Mouse (Mus musculus) right cerebral cortex, adult 18-20 months (tissue): ENCODE measurements around the gene Atad1.
"Not testable (repeated sequence)": the region's sequence is repeated elsewhere in the genome, so short reads cannot be mapped to it uniquely, and the experiment has no call there.

Experiments used
- DNase-seq: peaks from one replicate; pipeline ENCODE4 v3.0.0; 2022; ENCODE audit warnings: mixed read lengths

Atad1 gene

DNA sequence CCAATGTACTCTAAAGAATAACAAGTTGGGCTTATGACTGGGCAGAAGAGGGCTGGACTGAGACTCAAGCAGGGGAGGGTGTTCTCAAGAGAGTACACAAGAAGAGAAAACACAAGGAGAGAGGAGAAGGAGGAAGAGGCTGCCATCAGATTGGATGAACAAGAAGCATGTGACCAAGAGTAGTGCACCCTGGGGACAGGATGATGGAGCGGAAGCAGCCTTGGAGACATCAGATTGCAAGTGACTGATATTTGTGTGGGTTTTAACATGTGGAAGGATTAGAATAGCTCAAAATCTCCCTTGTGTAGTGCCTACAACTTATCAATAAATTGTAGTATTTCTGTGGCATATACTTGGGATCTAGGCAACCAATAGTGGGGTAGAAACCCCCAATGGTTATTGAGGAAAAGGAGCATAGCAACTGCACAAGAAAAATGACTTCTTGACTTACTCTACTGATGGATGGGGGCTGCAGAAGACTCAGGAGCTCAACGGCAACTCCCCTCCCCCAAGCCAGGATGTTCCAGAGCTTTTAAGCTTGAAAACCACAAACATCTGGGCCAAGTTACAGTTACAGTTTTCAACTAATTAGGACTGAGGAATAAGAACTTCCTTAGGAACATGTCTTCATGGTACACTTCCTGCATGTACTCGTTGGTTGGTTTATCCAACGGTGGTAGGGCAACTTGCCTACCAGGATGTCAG, 1.2 kb upstream of the Atad1 start:
- no peak for DNase-seq

DNA sequence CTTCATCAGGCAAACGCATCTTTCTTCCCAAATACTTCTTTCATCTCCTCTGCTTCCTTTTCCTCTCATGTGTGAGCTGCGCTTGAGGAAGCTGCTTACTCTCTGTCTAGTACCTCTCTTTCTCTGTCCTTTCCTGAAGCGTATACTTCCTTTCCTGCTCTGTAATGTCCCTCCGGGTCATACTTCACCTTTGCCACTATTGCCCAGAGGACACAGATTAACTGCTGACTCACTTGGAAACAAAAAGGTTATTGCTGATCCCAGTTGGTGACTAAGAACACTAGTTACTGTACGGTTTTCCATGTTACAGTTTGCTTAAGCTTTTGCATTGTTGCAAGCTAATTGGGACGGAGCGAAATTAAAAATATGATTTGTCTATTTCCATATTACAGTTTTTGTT, 1.7 kb downstream of the Atad1 start:
- no peak for DNase-seq

DNA sequence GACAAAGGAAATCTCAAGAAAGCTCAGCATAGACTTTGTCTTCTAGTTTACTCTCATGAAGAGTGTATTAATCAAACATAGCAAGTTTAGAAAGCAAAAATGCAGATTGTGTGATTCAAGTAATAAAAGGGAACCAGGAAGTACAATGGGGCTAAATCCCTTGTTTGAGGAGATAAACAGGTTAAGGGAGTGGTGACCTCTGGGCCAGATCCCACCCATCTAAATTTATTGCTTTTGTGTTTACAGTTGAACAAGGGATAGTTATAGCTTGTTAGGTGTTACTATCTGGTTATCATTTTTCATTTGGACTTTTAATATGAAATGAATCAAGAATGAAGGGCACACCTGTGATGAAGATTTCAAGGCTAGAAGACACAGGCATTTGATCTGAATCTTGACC, 6.7 kb downstream of the Atad1 start:
- no peak for DNase-seq

DNA sequence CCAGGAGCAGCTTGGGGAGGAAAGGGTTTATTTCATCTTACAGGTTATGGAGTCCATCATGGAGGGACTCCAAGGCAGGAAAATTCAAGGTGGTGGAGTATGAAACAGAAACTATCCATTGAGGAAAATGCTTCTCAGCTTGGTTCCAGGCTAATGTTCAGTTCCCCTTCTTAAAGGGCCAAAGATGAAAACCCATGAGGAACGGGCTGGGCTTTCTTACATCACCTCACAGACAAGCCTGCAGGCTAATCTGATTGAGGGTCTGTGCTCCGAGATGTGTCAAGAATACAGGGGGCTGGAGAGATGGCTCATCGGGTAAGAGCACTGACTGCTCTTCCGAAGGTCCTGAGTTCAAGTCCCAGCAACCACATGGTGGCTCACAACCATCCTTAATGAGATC, 9.8 kb downstream of the Atad1 start:
- DNase-seq: no peak

DNA sequence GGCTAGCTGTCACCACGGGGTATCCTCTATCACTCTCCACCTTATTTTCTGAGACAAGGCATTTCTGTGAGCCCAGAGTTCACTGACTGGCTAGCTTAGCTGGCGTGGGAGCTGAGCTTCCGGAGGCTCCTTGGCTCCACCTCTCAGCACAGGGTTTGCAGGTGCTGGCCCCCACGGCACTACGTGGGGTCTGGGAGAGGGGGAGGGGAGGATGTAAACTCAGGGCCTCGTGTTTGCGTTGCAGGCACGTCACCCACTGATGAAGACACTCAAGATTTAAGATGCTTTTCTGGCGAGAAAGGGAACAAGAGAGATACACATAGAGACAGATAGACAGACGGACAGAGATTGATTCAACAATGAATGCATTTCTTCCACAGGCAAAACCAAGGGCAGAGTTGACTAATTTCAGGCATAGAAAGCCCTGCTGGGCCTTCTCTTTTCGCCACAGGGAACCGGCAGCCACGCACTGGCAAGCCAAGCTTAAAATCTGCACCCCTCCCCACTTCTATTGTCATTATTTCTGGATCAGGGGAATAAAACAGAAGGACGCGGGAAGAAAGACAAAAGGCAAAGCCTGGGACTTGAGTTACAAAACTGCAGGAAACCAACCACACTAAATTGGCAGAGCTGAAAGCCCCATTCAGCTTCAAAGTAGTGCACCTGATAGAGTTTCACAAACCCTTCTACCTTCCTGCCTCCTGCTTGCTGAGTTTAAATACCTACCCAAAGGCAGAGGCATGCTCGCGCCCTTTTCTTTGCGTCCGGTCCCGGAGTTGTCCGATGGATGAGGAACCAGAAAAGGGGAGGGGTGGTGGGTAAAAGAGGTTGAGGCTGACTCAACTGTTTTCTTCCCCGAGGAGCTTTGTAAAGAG, 12.9 kb downstream of the Atad1 start:
- no peak for DNase-seq

DNA sequence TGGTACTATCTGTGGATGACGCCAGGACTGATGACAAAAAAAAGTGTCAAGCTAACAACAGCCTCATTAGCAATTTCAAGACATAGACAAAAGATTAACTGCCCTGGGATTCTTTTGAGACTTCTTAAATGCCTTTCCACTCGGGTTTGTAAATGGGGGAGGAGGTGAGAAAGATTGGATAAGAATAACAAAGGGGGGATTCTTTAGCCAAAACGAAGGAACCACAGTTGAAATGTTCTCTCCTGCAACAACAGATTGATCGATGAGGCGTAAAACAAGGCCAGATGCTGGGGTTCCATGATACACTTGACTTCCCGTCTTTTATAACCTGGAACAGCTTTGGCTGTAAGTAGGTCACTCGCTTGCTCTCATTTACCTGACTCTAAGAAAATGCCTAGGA, 15.8 kb downstream of the Atad1 start:
- DNase-seq: no peak

DNA sequence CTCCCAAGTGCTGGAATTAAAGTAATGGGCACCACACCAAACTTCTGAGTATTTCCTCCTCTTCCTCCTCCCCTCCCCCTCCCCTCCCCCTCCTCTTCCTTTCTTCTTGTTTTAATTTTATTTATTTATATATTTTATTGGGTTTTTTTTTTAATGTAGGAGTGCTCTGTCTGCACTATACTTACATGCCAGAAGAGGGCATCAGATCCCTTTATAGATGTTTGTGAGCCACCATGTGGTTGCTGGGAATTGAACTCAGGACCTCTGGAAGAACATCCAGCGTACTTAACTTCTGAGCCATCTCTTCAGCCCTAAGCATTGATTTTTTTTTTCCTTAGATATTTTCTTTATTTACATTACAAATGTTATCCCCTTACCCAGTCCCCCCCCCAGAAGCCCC, 19.3 kb downstream of the Atad1 start:
- no peak for DNase-seq

DNA sequence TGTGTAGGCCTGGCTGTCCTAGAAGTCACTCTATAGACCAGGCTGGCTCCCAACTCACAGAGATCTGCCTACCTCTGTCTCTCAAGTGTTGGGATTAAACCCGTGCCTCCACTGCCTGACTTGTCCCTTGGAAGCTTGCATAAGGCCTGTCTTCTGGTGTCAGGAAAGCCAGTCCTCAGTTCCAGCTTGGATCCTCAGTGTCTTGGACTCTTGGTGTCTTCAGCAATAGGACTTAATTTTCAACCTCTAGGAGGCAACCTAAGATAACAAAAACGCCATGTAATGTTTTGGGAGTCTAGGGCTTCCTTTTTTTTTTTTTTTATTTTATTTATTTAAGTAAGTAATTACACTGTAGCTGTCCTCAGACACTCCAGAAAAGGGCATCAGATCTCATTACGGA, 22.0 kb downstream of the Atad1 start:
- no peak for DNase-seq

DNA sequence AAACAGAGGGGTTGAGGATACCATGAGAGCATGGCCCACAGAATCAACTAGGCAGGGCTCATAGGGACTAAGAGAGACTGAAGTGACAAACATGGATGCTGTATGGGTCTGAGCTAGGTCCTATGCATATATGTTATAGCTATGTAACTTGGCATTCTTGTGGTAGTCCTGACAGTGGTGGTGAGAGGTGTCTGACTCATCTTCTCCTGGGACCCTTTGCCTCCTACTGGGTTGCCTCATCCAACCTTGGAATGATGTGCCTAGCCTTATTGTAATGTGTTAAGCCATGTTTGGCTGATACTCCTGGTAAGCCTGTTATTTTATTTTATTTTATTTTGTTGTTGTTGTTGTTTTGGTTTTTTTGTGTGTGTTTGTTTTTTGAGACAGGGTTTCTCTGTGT, 23.9 kb downstream of the Atad1 start:
- no peak for DNase-seq

DNA sequence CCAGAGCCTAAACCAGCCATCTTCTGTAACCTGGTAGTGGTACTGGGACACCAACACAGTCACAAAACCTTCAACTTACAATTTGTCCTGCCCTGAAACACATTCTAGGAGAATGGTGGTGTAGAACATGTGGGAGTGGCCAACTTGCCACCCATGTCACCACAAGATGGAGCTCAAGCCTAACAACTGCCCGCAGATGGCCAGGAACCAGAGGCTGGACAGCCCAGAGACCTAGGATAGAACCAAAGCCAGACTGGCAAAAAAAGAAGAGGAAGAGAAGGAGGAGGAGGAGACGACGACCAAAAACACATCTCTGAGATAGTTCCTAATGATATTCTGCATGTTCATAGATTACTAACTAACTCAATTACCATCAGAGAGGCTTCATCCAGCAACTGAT, 24.4 kb downstream of the Atad1 start:
- DNase-seq: peak; percentile 78

DNA sequence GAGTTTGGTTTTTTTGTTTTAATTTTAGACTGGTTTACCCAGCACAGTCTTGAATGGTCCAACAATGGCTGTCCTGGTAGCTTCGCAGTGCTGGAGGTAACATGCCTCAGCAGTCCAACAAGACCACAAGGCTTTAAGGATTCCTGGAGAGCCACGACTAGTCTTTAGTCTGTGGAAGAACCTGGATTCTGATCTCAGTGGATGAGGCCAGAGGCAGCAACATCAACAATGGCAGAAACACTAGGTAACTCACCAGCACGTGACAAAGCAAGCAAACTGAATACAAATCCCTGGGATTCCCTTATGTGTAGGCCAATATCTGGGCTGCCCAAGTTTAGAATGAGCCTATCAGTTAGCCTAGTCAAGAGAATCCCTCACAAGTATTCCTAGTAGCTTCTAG, 26.1 kb downstream of the Atad1 start:
- no peak for DNase-seq

DNA sequence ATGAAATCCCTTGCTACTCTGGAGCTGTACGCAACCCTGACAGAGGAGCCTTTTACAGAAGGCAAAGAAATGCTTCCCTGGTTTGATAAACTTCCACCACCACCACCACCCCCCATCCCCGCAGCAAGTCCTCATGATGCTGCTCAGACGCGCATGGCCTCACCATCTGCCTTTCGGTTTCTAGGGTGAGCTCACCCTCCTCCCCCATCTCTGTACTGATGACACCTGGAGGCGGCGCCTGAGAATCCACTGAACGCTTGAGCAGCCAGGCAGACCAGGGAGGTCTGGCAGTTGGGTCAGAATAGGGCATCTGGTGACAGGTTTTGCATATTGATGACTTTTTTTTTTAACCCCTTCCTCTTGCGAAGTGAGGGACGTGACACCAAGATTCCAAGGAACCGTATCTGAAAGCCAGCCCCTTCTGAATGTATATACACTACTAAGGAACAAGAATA, 27.0 kb downstream of the Atad1 start:
- DNase-seq: peak; percentile 86

DNA sequence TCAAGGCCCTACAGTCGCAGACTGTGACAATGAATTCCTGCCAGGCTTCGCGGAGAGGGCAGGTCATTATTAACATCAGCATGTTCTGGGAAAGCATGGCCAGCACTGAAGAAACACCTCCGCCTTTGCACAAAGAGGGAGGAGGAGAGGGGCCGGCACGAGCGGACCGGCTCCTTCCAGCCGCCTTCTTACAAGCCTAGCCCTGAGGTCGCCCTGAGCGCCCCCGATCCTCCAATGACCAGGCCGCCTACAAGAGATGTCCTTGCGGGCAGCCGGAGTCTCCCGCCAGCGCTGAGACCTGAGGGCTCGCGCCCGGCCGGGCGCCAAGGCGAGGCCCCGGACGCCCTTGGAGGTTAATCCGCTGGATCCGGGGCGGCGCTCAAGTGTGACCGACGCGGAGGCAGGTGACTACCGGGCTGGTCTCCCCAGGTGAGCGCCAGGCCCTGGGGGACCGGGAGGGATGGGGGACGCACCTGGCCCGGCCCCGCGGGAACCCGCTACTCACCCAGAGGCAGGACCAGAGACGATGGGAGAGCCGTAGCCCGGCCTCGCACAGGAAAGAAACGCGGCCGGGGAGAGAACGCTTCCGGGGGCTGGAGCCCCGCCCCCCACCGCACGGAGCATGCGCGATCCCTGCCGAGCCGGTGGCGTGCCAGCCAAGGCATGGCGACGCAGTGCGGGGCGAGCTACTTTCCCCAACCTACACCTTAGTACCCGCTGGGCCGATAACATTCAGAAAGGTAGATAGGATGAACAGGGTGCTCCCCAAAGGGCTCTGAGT, 27.6 kb downstream of the Atad1 start:
- DNase-seq: peak; percentile 91

DNA sequence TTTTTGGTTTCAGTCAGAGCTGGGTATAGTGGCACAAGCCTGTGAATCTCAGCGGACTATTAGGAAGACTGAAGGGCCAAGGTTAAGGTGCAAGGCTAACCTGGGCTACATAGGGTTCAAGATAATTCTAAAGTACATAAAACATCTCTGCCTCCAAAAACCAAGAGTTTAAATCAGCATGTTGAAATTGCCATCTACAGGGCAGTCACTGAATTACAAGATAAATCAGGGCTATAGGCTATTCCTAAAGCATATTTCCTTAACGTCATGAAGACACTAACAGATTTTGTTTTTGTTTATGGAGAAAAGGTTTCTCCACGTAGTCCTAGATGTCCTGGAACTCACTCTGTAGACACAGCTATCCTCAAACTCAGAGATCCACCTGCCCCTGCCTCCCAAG, 29.3 kb downstream of the Atad1 start:
- DNase-seq: no peak

DNA sequence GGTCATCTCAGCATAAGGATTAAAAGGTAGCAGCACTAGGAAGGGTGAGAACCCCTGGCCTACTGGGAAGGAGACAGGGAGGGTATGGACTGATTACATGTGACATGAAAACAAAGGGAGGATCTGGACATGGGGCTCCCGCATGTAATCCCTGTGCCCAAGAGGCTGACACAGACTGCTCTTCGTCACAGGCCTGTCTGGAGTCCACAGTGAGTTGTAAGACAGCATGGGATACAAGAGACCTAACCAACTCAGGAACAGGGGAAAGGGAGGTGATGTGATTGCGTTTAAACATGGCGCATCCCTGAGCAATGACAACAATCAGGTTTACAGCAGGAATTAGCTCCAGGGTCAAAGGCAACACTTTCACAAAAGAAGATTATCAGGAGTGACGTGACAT, 30.6 kb downstream of the Atad1 start:
- no peak for DNase-seq

DNA sequence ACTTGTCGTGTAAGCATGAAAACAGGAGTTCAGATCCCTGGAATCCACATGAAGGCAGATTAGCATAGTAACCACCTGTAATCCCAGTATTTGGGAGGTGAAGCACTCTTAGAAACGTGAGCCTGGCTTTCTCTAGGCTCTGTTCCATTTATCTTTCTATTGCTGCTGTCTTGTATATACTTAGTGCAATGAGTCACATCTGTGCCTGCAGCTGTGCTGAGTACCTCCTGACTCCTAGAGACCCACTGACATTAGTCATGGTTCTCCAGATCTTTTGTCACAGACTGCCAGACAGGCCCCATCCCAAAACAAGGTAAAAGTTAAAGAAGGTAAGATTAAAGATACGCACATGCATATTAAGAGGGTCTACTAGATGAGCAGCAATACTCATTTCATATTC, 37.4 kb downstream of the Atad1 start:
- no peak for DNase-seq

DNA sequence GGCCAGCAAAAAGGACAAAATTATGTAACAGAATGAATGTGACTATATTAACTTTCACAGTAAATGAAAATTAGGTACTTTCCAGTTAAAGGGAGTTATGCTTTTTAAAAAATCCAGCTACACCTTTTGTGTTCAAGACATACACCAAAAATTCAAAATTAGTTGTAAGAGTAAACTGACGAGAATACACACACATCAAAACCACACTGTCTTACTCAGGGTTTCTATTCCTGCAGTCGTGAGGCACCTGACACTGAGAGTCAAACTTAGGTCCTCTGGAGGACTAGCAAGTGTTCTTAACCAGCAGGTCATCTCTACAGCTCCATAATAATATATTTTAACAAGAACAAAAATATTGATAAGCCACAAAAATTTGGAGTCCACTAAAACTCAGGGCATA, 42.9 kb downstream of the Atad1 start:
- no peak for DNase-seq

DNA sequence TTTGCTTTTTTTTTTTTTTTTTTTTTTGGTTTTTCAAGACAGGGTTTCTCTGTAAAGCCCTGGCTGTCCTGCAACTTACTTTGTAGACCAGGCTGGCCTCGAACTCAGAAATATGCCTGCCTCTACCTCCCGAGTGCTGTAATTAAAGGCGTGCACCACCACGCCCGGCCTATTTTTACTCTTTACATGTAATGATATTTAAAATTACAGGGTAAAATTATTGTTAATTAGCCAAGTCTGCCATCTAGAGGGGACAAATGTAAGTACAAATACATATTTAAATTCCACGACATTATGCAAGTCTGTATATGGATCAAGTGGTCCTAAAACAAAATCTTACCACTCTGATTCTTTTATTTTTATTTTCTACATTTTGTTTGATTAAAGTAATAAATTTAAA, 49.9 kb downstream of the Atad1 start:
- no peak for DNase-seq

DNA sequence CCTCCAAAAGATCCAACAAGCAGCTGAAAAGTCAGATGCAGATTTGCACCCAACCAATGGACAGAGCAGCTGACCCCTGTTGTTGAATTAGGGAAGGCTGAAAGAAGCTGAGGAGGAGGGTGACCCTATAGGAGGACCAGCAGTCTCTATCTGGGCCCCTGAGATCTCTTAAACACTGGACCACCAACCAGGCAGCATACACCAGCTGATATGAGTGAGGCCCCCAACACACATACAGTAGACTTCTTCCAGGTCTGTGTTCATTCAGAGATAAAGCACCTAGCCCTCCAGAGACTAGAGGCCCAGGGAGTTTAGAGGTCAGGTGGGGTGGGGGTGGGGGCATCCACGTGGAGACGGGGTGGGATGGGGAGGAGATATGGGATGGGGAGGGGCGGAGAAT, 51.4 kb downstream of the Atad1 start:
- DNase-seq: not testable (repeated sequence)

DNA sequence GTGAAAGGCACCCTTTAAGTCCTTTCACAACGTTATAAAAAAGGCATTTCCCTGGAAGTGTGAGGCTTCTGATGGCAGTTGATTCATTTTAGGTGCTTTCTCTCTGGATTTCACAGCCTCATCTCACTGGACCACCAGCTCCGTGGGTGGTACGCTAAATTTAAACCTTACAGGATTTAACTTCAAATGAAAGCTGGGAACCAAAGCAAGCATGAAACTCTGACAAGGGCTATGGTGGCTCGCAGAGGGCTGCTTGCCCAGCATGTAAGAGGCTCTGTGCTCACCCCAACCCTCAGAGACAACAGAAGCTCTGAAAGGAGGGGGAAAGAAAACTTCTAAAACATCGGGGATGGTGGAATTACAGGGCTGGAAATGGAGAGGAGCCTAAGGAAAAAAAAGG, 51.9 kb downstream of the Atad1 start:
- DNase-seq: peak; percentile 11

DNA sequence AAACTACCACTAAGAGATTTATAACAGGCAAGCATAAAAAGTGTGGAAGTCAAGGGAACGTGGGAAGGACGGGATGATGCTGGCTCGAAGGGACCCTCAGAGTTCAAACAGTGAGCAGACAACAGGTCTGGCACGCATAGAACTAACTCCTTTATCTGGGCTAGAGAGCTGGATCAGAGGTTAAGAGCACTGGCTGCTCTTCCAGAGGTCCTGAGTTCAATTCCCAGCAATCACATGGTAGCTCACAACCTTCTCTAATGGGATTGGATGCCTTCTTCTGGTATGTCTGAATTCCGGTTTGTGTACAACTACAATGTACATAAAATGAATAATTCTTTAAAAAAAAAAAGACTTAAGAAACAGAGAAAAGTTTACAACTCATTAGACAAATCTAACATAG, 56.5 kb downstream of the Atad1 start:
- DNase-seq: no peak

DNA sequence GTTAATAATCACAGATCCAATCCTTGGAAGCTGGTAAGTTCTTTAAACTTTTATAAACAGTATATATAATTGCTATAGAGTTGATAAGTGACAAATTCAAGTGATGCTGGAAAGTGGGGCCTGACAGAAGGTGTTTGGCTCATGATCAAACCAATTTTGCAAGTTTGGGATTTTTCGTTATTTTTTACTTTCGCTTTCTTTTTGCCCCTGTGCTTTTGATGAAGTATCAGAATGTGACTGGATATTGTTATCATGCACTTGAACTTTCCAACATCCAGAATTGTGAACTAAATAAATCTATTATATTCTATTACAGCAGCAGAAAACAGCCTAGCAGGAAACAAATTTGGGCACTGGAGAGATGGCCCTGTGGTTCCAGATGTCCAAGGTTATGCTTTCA, 58.7 kb downstream of the Atad1 start:
- DNase-seq: no peak

DNA sequence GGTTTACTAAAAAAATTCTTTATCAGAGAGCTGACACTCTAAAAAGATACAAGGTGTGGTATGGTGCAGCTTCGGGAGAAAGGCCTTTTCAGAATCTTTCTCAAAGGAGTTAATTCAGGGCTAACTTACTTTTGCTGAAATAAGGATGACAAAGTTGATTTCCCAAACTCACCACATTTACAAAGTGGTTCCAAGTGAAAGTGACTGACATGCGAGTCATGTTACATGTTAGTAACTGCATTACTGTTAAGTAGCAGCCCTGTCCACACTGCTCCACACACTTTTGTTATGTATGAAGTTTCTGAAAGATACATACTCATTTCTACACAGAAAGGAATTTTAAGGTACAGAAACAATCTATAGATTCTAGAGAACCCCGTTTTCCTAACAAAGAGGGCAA, 63.8 kb downstream of the Atad1 start:
- DNase-seq: no peak

DNA sequence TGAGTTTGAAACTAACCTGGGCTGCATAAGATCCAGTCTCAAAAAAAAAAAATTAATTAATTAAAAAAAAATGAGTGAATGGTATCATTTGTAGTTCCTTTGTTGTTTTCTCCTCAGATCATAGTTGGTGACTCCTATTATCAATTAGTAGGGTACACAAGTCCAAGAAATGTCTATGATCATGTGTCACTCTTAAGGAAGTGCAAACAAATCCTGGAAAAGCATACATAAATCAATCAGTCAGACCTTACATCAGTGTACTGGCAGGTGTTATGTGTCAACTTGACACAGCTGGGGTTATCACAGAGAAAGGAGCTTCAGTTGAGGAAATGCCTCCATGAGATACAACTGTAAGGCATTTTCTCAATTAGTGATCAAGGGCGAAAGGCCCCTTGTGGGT, 71.8 kb downstream of the Atad1 start:
- DNase-seq: not testable (repeated sequence)
